Mouse (Mus musculus): ENCODE data around the gene Nt5dc1. TPM values are rescaled to one million over a fixed set of nuclear protein-coding genes. Genes with fewer than 3 reads are reported as not detected.

The Nt5dc1 gene
- total and polyA plus RNA-seq, 2 experiments from 2014 or later, result 0.42 to 7.5 TPM

GRCm38 (mm10) chr10:34363756-34364155, 54.6 kb downstream of the Nt5dc1 start:
- no peak for TF ChIP-seq CTCF (IDR thresholded peaks at IDR 0.05; ENCODE audit: low read depth)
- no peak for TF ChIP-seq EP300 (IDR thresholded peaks at IDR 0.05; ENCODE audit: low read depth)
- no peak for ATAC-seq (ENCODE audit: insufficient read depth, low read depth)
- H3K4me2 ChIP-seq (ENCODE audit: low read depth, low read length), result no peak overlapping the region
- H3K4me1 ChIP-seq (ENCODE audit: control insufficient read depth, insufficient read depth), result no peaks in the 10 kb centered on the region
- no peak overlapping the region for H3K9ac ChIP-seq (replicated peaks; ENCODE audit: low read depth, low read length)
- H3K27ac ChIP-seq (ENCODE audit: low read depth), result no peak overlapping the region
- no peak for DNase-seq (ENCODE audit: low spot score)
- no peaks in the 10 kb centered on the region for H3K36me3 ChIP-seq (replicated peaks; ENCODE audit: control insufficient read depth, insufficient read depth, low read length)
- no peak overlapping the region for H3K4me3 ChIP-seq (ENCODE audit: low read depth, low read length)
- no peaks in the 10 kb centered on the region for H3K27me3 ChIP-seq (ENCODE audit: control insufficient read depth, insufficient read depth, low read length)
- no peaks in the 10 kb centered on the region for H3K9me3 ChIP-seq (replicated peaks; ENCODE audit: control insufficient read depth, low read length)

DNA sequence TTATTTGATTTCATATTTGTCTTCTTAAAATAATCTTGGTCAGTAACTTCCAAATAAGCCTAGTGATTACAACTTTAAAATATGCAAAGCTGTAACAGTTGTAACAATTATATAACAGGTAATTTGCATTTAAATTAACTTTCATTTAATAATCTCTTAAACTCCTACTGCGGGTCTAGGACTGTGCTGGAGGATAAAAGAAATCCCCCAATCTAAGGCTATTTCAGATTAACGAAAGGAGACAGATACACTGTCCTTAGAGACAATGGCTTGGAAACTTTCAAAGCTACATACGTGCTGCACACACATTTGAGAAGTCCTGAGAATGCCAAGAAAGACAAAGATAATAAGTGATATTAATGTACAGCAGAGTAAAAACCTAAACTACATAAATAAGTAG, 60.1 kb downstream of the Nt5dc1 start:
- WGBS, result 74% methylated on average over 3 of the region's 3 CpGs
- H3K27ac ChIP-seq (ENCODE audit: low read depth), result no peak overlapping the region
- H3K36me3 ChIP-seq (replicated peaks; ENCODE audit: control insufficient read depth, insufficient read depth, low read length), result no peaks in the 10 kb centered on the region
- ATAC-seq (ENCODE audit: insufficient read depth, low read depth) (no peak), DNase-seq (ENCODE audit: low spot score) (no peak)
- H3K27me3 ChIP-seq (ENCODE audit: control insufficient read depth, insufficient read depth, low read length), result no peaks in the 10 kb centered on the region
- TF ChIP-seq EP300 (IDR thresholded peaks at IDR 0.05; ENCODE audit: low read depth) (no peak), CTCF (IDR thresholded peaks at IDR 0.05; ENCODE audit: low read depth) (no peak)
- no peaks in the 10 kb centered on the region for H3K9me3 ChIP-seq (replicated peaks; ENCODE audit: control insufficient read depth, low read length)
- no peak overlapping the region for H3K9ac ChIP-seq (replicated peaks; ENCODE audit: low read depth, low read length)
- no peaks in the 10 kb centered on the region for H3K4me1 ChIP-seq (ENCODE audit: control insufficient read depth, insufficient read depth)
- H3K4me2 ChIP-seq (ENCODE audit: low read depth, low read length), result no peak overlapping the region
- no peak overlapping the region for H3K4me3 ChIP-seq (ENCODE audit: low read depth, low read length)

DNA sequence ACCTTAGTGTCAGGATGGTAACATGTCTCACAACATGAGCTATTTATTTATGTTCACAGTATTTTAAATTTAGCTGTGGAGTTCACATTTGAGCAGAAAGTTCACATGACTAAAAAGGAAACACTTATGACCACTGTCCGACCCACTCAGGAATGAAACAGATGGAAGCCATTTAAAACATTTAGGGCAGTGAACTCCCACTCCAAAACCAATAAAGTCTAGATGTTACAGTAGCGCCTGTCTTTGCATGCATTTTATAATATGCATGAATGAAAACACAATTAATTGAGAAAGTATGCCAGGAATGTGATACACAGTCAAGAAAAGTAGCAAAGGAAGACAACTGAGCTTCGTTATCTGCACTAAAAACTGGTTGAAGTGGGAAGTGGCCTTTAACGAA, 66.2 kb downstream of the Nt5dc1 start:
- no peak overlapping the region for H3K4me2 ChIP-seq (ENCODE audit: low read depth, low read length)
- 54% methylated on average over 4 of the region's 4 CpGs for WGBS

GRCm38 (mm10) chr10:34341886-34342285, 76.5 kb downstream of the Nt5dc1 start:
- no peak for DNase-seq (ENCODE audit: low spot score)
- H3K9me3 ChIP-seq (replicated peaks; ENCODE audit: control insufficient read depth, low read length), result no peaks in the 10 kb centered on the region
- H3K4me1 ChIP-seq (ENCODE audit: control insufficient read depth, insufficient read depth), result no peaks in the 10 kb centered on the region
- no peak overlapping the region for H3K4me2 ChIP-seq (ENCODE audit: low read depth, low read length)
- no peaks in the 10 kb centered on the region for H3K27me3 ChIP-seq (ENCODE audit: control insufficient read depth, insufficient read depth, low read length)
- no peak overlapping the region for H3K4me3 ChIP-seq (ENCODE audit: low read depth, low read length)
- 89% methylated on average over 1 of the region's 1 CpGs for WGBS
- no peaks in the 10 kb centered on the region for H3K36me3 ChIP-seq (replicated peaks; ENCODE audit: control insufficient read depth, insufficient read depth, low read length)
- ATAC-seq (ENCODE audit: insufficient read depth, low read depth), result no peak
- no peak overlapping the region for H3K27ac ChIP-seq (ENCODE audit: low read depth)
- TF ChIP-seq CTCF (IDR thresholded peaks at IDR 0.05; ENCODE audit: low read depth), result no peak
- no peak for TF ChIP-seq EP300 (IDR thresholded peaks at IDR 0.05; ENCODE audit: low read depth)
- no peak overlapping the region for H3K9ac ChIP-seq (replicated peaks; ENCODE audit: low read depth, low read length)

More for the DNA sequence above, 66.2 kb downstream of the Nt5dc1 start:
- no peak overlapping the region for H3K9ac ChIP-seq (replicated peaks; ENCODE audit: low read depth, low read length)
- ATAC-seq (ENCODE audit: insufficient read depth, low read depth) (no peak), DNase-seq (ENCODE audit: low spot score) (no peak)
- H3K9me3 ChIP-seq (replicated peaks; ENCODE audit: control insufficient read depth, low read length), result no peaks in the 10 kb centered on the region
- H3K27ac ChIP-seq (ENCODE audit: low read depth), result no peak overlapping the region
- no peaks in the 10 kb centered on the region for H3K27me3 ChIP-seq (ENCODE audit: control insufficient read depth, insufficient read depth, low read length)
- no peak overlapping the region for H3K4me3 ChIP-seq (ENCODE audit: low read depth, low read length)
- H3K4me1 ChIP-seq (ENCODE audit: control insufficient read depth, insufficient read depth), result peaks cover 8% of the 10 kb centered on the region; the same call in 1 of the 2 replicates
- no peaks in the 10 kb centered on the region for H3K36me3 ChIP-seq (replicated peaks; ENCODE audit: control insufficient read depth, insufficient read depth, low read length)
- TF ChIP-seq EP300 (IDR thresholded peaks at IDR 0.05; ENCODE audit: low read depth) (no peak), CTCF (IDR thresholded peaks at IDR 0.05; ENCODE audit: low read depth) (no peak)

- 67% methylated on average over 6 of the region's 6 CpGs for WGBS
- Histone ChIP-seq H3K4me1 (ENCODE audit: control insufficient read depth, insufficient read depth) (no peaks in the 10 kb centered on the region), H3K27me3 (ENCODE audit: control insufficient read depth, insufficient read depth, low read length) (no peaks in the 10 kb centered on the region), H3K4me2 (ENCODE audit: low read depth, low read length) (no peak overlapping the region), H3K9ac (replicated peaks; ENCODE audit: low read depth, low read length) (no peak overlapping the region), H3K36me3 (replicated peaks; ENCODE audit: control insufficient read depth, insufficient read depth, low read length) (no peaks in the 10 kb centered on the region), H3K27ac (ENCODE audit: low read depth) (no peak overlapping the region), H3K4me3 (ENCODE audit: low read depth, low read length) (no peak overlapping the region), H3K9me3 (replicated peaks; ENCODE audit: control insufficient read depth, low read length) (no peaks in the 10 kb centered on the region)
- ATAC-seq (ENCODE audit: insufficient read depth, low read depth) (no peak), DNase-seq (ENCODE audit: low spot score) (no peak)
- TF ChIP-seq EP300 (IDR thresholded peaks at IDR 0.05; ENCODE audit: low read depth) (no peak), CTCF (IDR thresholded peaks at IDR 0.05; ENCODE audit: low read depth) (no peak)
These were observed 77.3 kb downstream of the Nt5dc1 start for GRCm38 (mm10) chr10:34341014-34341413.

- Histone ChIP-seq H3K27ac (ENCODE audit: low read depth) (no peak overlapping the region), H3K4me1 (ENCODE audit: control insufficient read depth, insufficient read depth) (no peaks in the 10 kb centered on the region), H3K4me3 (ENCODE audit: low read depth, low read length) (no peak overlapping the region), H3K36me3 (replicated peaks; ENCODE audit: control insufficient read depth, insufficient read depth, low read length) (no peaks in the 10 kb centered on the region), H3K27me3 (ENCODE audit: control insufficient read depth, insufficient read depth, low read length) (no peaks in the 10 kb centered on the region), H3K9me3 (replicated peaks; ENCODE audit: control insufficient read depth, low read length) (no peaks in the 10 kb centered on the region), H3K9ac (replicated peaks; ENCODE audit: low read depth, low read length) (no peak overlapping the region), H3K4me2 (ENCODE audit: low read depth, low read length) (0 out of 2 replicates have a peak overlapping the region, but pooled peaks have one; percentile 15)
- no peak for TF ChIP-seq EP300 (IDR thresholded peaks at IDR 0.05; ENCODE audit: low read depth)
- TF ChIP-seq CTCF (IDR thresholded peaks at IDR 0.05; ENCODE audit: low read depth), result peak; percentile 74
- DNase-seq (ENCODE audit: low spot score) (peak; percentile 73), ATAC-seq (ENCODE audit: insufficient read depth, low read depth) (peak; percentile 78)
- WGBS, result 0% methylated on average over 2 of the region's 2 CpGs
These were observed 90.0 kb downstream of the Nt5dc1 start for GRCm38 (mm10) chr10:34328310-34328709.

All from heart, postnatal 0 days (tissue).